Mouse (Mus musculus) kidney, embryonic 15.5 days (tissue): ENCODE data around the gene Arhgef39. TPM values are rescaled to one million over a fixed set of nuclear protein-coding genes. Genes with fewer than 3 reads are reported as not detected.
A peak's percentile ranks its signal among the peaks of the same experiment; 100 is the strongest.

Experiments used
- ATAC-seq: fragments of 200-750 bp; cut with Nextera tagmentation; replicated peaks from 2 replicates; pipeline ENCODE4 v1.8.0; 2017; ENCODE audit warnings: moderate TSS enrichment; ENCODE audit not compliant: low FRiP score
- H3K27ac ChIP-seq: fragments of 300-500 bp; sonication (generic); 2 replicates; pipeline ENCODE4 v1.5.1; 2015; ENCODE audit warnings: mild to moderate bottlenecking, inconsistent platforms
- H3K27me3 ChIP-seq: fragments of 300-500 bp; sonication (generic); 2 replicates; pipeline ENCODE4 v1.6.1; 2015; ENCODE audit warnings: inconsistent platforms
- H3K36me3 ChIP-seq: fragments of 300-500 bp; sonication (generic); 2 replicates; pipeline ENCODE4 v1.6.1; 2015; ENCODE audit warnings: inconsistent platforms
- H3K4me1 ChIP-seq: fragments of 300-500 bp; sonication (generic); 2 replicates; pipeline ENCODE4 v1.6.1; 2015; ENCODE audit warnings: inconsistent platforms
- H3K4me2 ChIP-seq: fragments of 300-500 bp; sonication (generic); 2 replicates; pipeline ENCODE4 v1.6.1; 2015; ENCODE audit warnings: moderate library complexity, mild to moderate bottlenecking, inconsistent platforms
- H3K4me3 ChIP-seq: fragments of 300-500 bp; sonication (generic); replicated peaks from 2 replicates; pipeline ENCODE4 v1.5.1; 2015; ENCODE audit warnings: mild to moderate bottlenecking, inconsistent platforms
- H3K9ac ChIP-seq: fragments of 300-500 bp; sonication (generic); 2 replicates; pipeline ENCODE4 v1.6.1; 2015; ENCODE audit warnings: mild to moderate bottlenecking, inconsistent platforms
- H3K9me3 ChIP-seq: fragments of 300-500 bp; sonication (generic); replicated peaks from 2 replicates; pipeline ENCODE4 v1.6.1; 2016; ENCODE audit warnings: inconsistent platforms
- WGBS: fragments of 180-500 bp; shearing (Covaris S2); methylation state at CpG from one replicate; pipeline ENCODE4 v1.1.7; 2015; ENCODE audit warnings: mixed read lengths; 5-methylcytosine and 5-hydroxymethylcytosine counted together
- polyA plus RNA-seq: library from polyadenylated mRNA; unstranded; fragments of >200 nt; fragmentation: Nextera tagmentation; extraction: Ambion mirVana; gene quantifications from 2 replicates; pipeline ENCODE4 v1.2.1, GENCODE M21; 2015

Gene Arhgef39
- polyA plus RNA-seq, 1 experiment from 2014 or later = 45.3 TPM

- Histone ChIP-seq H3K9me3 (no peaks in the 10 kb centered on the region), H3K4me2 (no peak overlapping the region), H3K4me3 (no peak overlapping the region), H3K36me3 (no peaks in the 10 kb centered on the region), H3K27ac (no peak overlapping the region), H3K27me3 (peaks cover 9% of the 10 kb centered on the region; the same call in 1 of the 2 replicates), H3K9ac (no peak overlapping the region), H3K4me1 (peaks cover 19% of the 10 kb centered on the region)
- ATAC-seq = no peak
- 90% methylated on average over 8 of the region's 8 CpGs for WGBS
Observed at GRCm38 (mm10) chr4:43506074-43506473, 6.6 kb upstream of the Arhgef39 start.

GRCm38 (mm10) chr4:43504269-43504668 lies 4.8 kb upstream of the Arhgef39 start:
- Histone ChIP-seq H3K4me3 (no peak overlapping the region), H3K4me2 (no peak overlapping the region), H3K36me3 (no peaks in the 10 kb centered on the region), H3K4me1 (peaks cover 24% of the 10 kb centered on the region), H3K9ac (no peak overlapping the region), H3K27ac (no peak overlapping the region), H3K27me3 (peaks cover 9% of the 10 kb centered on the region; the same call in 1 of the 2 replicates), H3K9me3 (no peaks in the 10 kb centered on the region)
- WGBS = 70% methylated on average over 4 of the region's 4 CpGs
- ATAC-seq = no peak

GRCm38 (mm10) chr4:43503506-43503905 lies 4.0 kb upstream of the Arhgef39 start:
- no peaks in the 10 kb centered on the region for H3K36me3 ChIP-seq
- no peak overlapping the region for H3K27ac ChIP-seq
- H3K9ac ChIP-seq = no peak overlapping the region
- H3K27me3 ChIP-seq = peaks cover 9% of the 10 kb centered on the region; the same call in 1 of the 2 replicates
- WGBS = 72% methylated on average over 6 of the region's 6 CpGs
- H3K4me1 ChIP-seq = peaks cover 24% of the 10 kb centered on the region
- no peak overlapping the region for H3K4me3 ChIP-seq
- no peak overlapping the region for H3K4me2 ChIP-seq
- H3K9me3 ChIP-seq = no peaks in the 10 kb centered on the region
- ATAC-seq = no peak

- Histone ChIP-seq H3K4me1 (peaks cover 24% of the 10 kb centered on the region), H3K9ac (no peak overlapping the region), H3K9me3 (no peaks in the 10 kb centered on the region), H3K36me3 (no peaks in the 10 kb centered on the region), H3K4me2 (no peak overlapping the region), H3K4me3 (no peak overlapping the region), H3K27me3 (peaks cover 9% of the 10 kb centered on the region; the same call in 1 of the 2 replicates), H3K27ac (no peak overlapping the region)
- no peak for ATAC-seq
- 69% methylated on average over 2 of the region's 2 CpGs for WGBS
Observed at GRCm38 (mm10) chr4:43503041-43503440, 3.5 kb upstream of the Arhgef39 start.

- H3K9ac ChIP-seq = peak overlapping the region; percentile 63
- H3K4me2 ChIP-seq = peak overlapping the region; percentile 84
- no peaks in the 10 kb centered on the region for H3K27me3 ChIP-seq
- H3K4me1 ChIP-seq = peaks cover 47% of the 10 kb centered on the region
- 15% methylated on average over 8 of the region's 8 CpGs for WGBS
- peak overlapping the region; percentile 68 for H3K4me3 ChIP-seq
- peaks cover 21% of the 10 kb centered on the region for H3K36me3 ChIP-seq
- peak; percentile 52; the same call in 1 of the 2 replicates for ATAC-seq
- peak overlapping the region; percentile 59; the same call in 1 of the 2 replicates for H3K27ac ChIP-seq
- no peaks in the 10 kb centered on the region for H3K9me3 ChIP-seq
Observed at GRCm38 (mm10) chr4:43498983-43499382, 512 bp downstream of the Arhgef39 start.

- H3K27ac ChIP-seq = no peak overlapping the region
- H3K4me2 ChIP-seq = peak overlapping the region; percentile 84
- H3K4me1 ChIP-seq = peaks cover 50% of the 10 kb centered on the region
- peaks cover 21% of the 10 kb centered on the region for H3K36me3 ChIP-seq
- ATAC-seq = no peak
- no peaks in the 10 kb centered on the region for H3K9me3 ChIP-seq
- no peaks in the 10 kb centered on the region for H3K27me3 ChIP-seq
- H3K4me3 ChIP-seq = peak overlapping the region; percentile 68
- WGBS = 65% methylated on average over 4 of the region's 4 CpGs
- peak overlapping the region; percentile 63; the same call in 1 of the 2 replicates for H3K9ac ChIP-seq
Observed at GRCm38 (mm10) chr4:43497946-43498345, 1.5 kb downstream of the Arhgef39 start.

- Histone ChIP-seq H3K27me3 (no peaks in the 10 kb centered on the region), H3K36me3 (peaks cover 21% of the 10 kb centered on the region), H3K9me3 (no peaks in the 10 kb centered on the region), H3K4me1 (peaks cover 50% of the 10 kb centered on the region), H3K4me2 (peak overlapping the region; percentile 84; the same call in 1 of the 2 replicates), H3K27ac (no peak overlapping the region), H3K4me3 (no peak overlapping the region), H3K9ac (no peak overlapping the region)
- WGBS = 84% methylated on average over 8 of the region's 8 CpGs
- ATAC-seq = no peak
Observed at GRCm38 (mm10) chr4:43497405-43497804, 2.1 kb downstream of the Arhgef39 start.

GRCm38 (mm10) chr4:43496587-43496986 lies 2.9 kb downstream of the Arhgef39 start:
- Histone ChIP-seq H3K4me3 (no peak overlapping the region), H3K9ac (no peak overlapping the region), H3K9me3 (no peaks in the 10 kb centered on the region), H3K36me3 (peaks cover 21% of the 10 kb centered on the region), H3K27me3 (no peaks in the 10 kb centered on the region), H3K27ac (no peak overlapping the region), H3K4me2 (no peak overlapping the region), H3K4me1 (peaks cover 50% of the 10 kb centered on the region)
- ATAC-seq = no peak
- 48% methylated on average over 6 of the region's 6 CpGs for WGBS

GRCm38 (mm10) chr4:43493846-43494240 lies 5.7 kb downstream of the Arhgef39 start:
- 1% methylated on average over 9 of the region's 9 CpGs for WGBS
- no peak for ATAC-seq
- H3K4me1 ChIP-seq = peaks cover 39% of the 10 kb centered on the region
- peak overlapping the region; percentile 92 for H3K27ac ChIP-seq
- no peaks in the 10 kb centered on the region for H3K9me3 ChIP-seq
- H3K36me3 ChIP-seq = peaks cover 21% of the 10 kb centered on the region
- peak overlapping the region; percentile 78 for H3K9ac ChIP-seq
- peak overlapping the region; percentile 79 for H3K4me3 ChIP-seq
- H3K27me3 ChIP-seq = no peaks in the 10 kb centered on the region
- peak overlapping the region; percentile 70 for H3K4me2 ChIP-seq

GRCm38 (mm10) chr4:43493186-43493845 lies 6.2 kb downstream of the Arhgef39 start:
- H3K4me2 ChIP-seq = peak overlapping the region; percentile 70
- peak; percentile 89 for ATAC-seq
- H3K27ac ChIP-seq = peak overlapping the region; percentile 92
- WGBS = under 1% methylated on average over 47 of the region's 47 CpGs
- H3K9ac ChIP-seq = peak overlapping the region; percentile 78
- no peaks in the 10 kb centered on the region for H3K9me3 ChIP-seq
- no peaks in the 10 kb centered on the region for H3K27me3 ChIP-seq
- H3K4me3 ChIP-seq = peak overlapping the region; percentile 79
- peaks cover 21% of the 10 kb centered on the region for H3K36me3 ChIP-seq
- H3K4me1 ChIP-seq = peaks cover 34% of the 10 kb centered on the region

GRCm38 (mm10) chr4:43492821-43493185 lies 6.7 kb downstream of the Arhgef39 start, which contains the start of gene Ccdc107:
TSS of gene Ccdc107 (plus strand) at chr4:43492900.
- peak; percentile 98 for ATAC-seq
- H3K4me3 ChIP-seq = peak within 1 kb of the TSS; percentile 79

GRCm38 (mm10) chr4:43492101-43492820 lies 7.2 kb downstream of the Arhgef39 start:
- no peak overlapping the region for H3K9ac ChIP-seq
- ATAC-seq = no peak
- 43% methylated on average over 12 of the region's 12 CpGs for WGBS

More at GRCm38 (mm10) chr4:43492821-43493185, 6.7 kb downstream of the Arhgef39 start, which contains the start of gene Ccdc107:
- Histone ChIP-seq H3K36me3 (peaks cover 20% of the 10 kb centered on the region), H3K4me2 (peak within 1 kb of the TSS; percentile 70), H3K9ac (peak within 1 kb of the TSS; percentile 78), H3K27me3 (no peaks in the 10 kb centered on the region), H3K9me3 (no peaks in the 10 kb centered on the region), H3K4me1 (peaks cover 28% of the 10 kb centered on the region), H3K27ac (peak within 1 kb of the TSS; percentile 92)
- under 1% methylated on average over 25 of the region's 25 CpGs for WGBS

More at GRCm38 (mm10) chr4:43492101-43492820, 7.2 kb downstream of the Arhgef39 start:
- Histone ChIP-seq H3K27ac (peak overlapping the region; percentile 92), H3K36me3 (peaks cover 16% of the 10 kb centered on the region), H3K9me3 (no peaks in the 10 kb centered on the region), H3K4me3 (peak overlapping the region; percentile 79), H3K4me1 (peaks cover 23% of the 10 kb centered on the region), H3K27me3 (no peaks in the 10 kb centered on the region), H3K4me2 (peak overlapping the region; percentile 70)
